Mouse (Mus musculus): ENCODE measurements around the gene Cry2. TPM values are rescaled to one million over a fixed set of nuclear protein-coding genes. Genes with fewer than 3 reads are reported as not detected.

Gene Cry2
- total RNA-seq, 4 experiments from 2014 or later: 44.0 to 57.9 (median 47.5) TPM

GRCm38 (mm10) chr2:92367383-92368029 lies 66.3 kb downstream of the Cry2 start:
- DNase-seq: no peak

GRCm38 (mm10) chr2:92365568-92365967 lies 68.3 kb downstream of the Cry2 start:
- DNase-seq: no peak

GRCm38 (mm10) chr2:92364086-92364485 lies 69.8 kb downstream of the Cry2 start:
- DNase-seq: no peak

GRCm38 (mm10) chr2:92362571-92363228 lies 71.1 kb downstream of the Cry2 start:
- DNase-seq: no peak

GRCm38 (mm10) chr2:92361795-92362194 lies 72.0 kb downstream of the Cry2 start:
- DNase-seq: no peak

GRCm38 (mm10) chr2:92360893-92361292 lies 73.0 kb downstream of the Cry2 start:
- DNase-seq: no peak

GRCm38 (mm10) chr2:92360186-92360823 lies 73.5 kb downstream of the Cry2 start:
- DNase-seq: no peak

GRCm38 (mm10) chr2:92359301-92359700 lies 74.5 kb downstream of the Cry2 start:
- DNase-seq: no peak

- no peak for DNase-seq
These were observed 79.6 kb downstream of the Cry2 start for GRCm38 (mm10) chr2:92354224-92354623.

Small RNA genes within 50 kb of the gene (microRNA-seq; reads per million reads assigned to microRNA genes)
- gene Mir7000: 0.17 to 0.18 reads per million in 2 experiments

Other genes starting within 250 kb of the Cry2 start
- 100 to 1,000 TPM in 2 of 4 experiments, 10 to 100 TPM in 2; 63.1 to 281 (median 138) TPM for gene Pex16, start 59.4 kb downstream of the Cry2 start, total RNA-seq (2022)
- 1 to 10 TPM in 3 of 4 experiments, under 1 TPM in 1; 0.40 to 4.6 (median 2.1) TPM for gene Large2, start 59.2 kb downstream of the Cry2 start, total RNA-seq (2022)
- gene 1700029I15Rik, start 51.5 kb downstream of the Cry2 start, total RNA-seq (2022): 10 to 100 TPM in 2 of 4 experiments, 1 to 10 TPM in 2; 8.0 to 18.6 (median 10.3) TPM
- 10 to 100 TPM; 34.6 to 43.3 (median 38.7) TPM for gene Mapk8ip1, start 32.8 kb downstream of the Cry2 start, total RNA-seq (2022)
- 10 to 100 TPM; 15.7 to 24.0 (median 19.6) TPM for gene Slc35c1, start 26.5 kb upstream of the Cry2 start, total RNA-seq (2022)
- gene Chst1, start 165.7 kb upstream of the Cry2 start, total RNA-seq (2022): 10 to 100 TPM; 10.3 to 25.3 (median 16.5) TPM

Measured in adrenal gland, adult 8-10 months (tissue).